Mouse (Mus musculus): ENCODE measurements around the gene Fam221a.

DNA sequence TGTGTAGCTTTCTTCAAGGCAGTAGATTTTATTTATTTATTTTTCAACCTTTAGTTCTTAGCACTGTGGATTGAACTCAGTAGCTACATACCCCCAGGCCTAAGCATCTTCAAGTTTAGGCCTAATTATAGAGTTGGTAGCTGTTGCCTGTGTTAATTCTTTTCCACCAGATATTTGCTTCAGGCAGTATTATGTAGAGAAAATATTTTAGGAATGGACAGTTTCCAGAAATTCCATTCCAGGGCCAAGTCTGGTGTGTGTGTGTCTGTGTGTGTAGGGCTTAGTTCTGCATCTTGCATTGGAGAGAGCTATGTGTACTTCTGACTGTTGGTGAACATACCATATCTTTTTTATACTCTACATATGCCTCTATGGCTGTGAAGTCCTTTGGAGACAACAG lies 45.5 kb upstream of the Fam221a start:
- no peak for TF ChIP-seq POLR2A (IDR thresholded peaks at IDR 0.05; ENCODE audit: low read depth, low read length)
- no peak for TF ChIP-seq CTCF (IDR thresholded peaks at IDR 0.05; ENCODE audit: extremely low read depth, insufficient read length, insufficient replicate concordance, low read depth, low read length)
